Mouse (Mus musculus): ENCODE measurements at regions not wholly inside any gene's neighbourhood (a gene's known extent, or its start where the extent isn't known, plus 50 kb on each side); places are given as distances from the start of the nearest gene placed in this dataset.

GRCm38 (mm10) chr6:81447701-81448100 is 475.8 kb upstream of the Gcfc2 start:
- TF ChIP-seq TBP (IDR thresholded peaks at IDR 0.05; ENCODE audit: low read depth, low read length) (no peak), CTCF (IDR thresholded peaks at IDR 0.05 in 2 of 3, conservative IDR thresholded peaks at IDR 0.05 in 1 of 3; ENCODE audit: control insufficient read depth in 1 of 3, insufficient read depth in 1 of 3, low read depth in 2 of 3, low read length in 3 of 3, poor library complexity in 1 of 3, severe bottlenecking in 1 of 3) (no peak), NELFE (IDR thresholded peaks at IDR 0.05; ENCODE audit: low read depth, low read length) (no peak), ELF1 (IDR thresholded peaks at IDR 0.05; ENCODE audit: low read depth, low read length) (no peak), ETS1 (IDR thresholded peaks at IDR 0.05; ENCODE audit: low read depth, low read length) (no peak), POLR2A (IDR thresholded peaks at IDR 0.05; ENCODE audit: control insufficient read depth in 1 of 2, insufficient read depth in 1 of 2, low read depth in 1 of 2, low read length in 2 of 2, poor library complexity in 1 of 2) (no peak), ZKSCAN1 (IDR thresholded peaks at IDR 0.05; ENCODE audit: low read depth, low read length) (no peak), JUND (IDR thresholded peaks at IDR 0.05; ENCODE audit: low read depth, low read length) (no peak), MAZ (IDR thresholded peaks at IDR 0.05; ENCODE audit: low read depth, low read length) (no peak), UBTF (IDR thresholded peaks at IDR 0.05; ENCODE audit: borderline replicate concordance, insufficient read depth, low read depth, low read length) (no peak), USF1 (IDR thresholded peaks at IDR 0.05; ENCODE audit: low read depth, low read length) (no peak), TAL1 (IDR thresholded peaks at IDR 0.05; ENCODE audit: low read length) (no peak)

All from MEL (cell line).